8 mouse cellular contexts compared by ENCODE assay signal in the genomic region with DNA sequence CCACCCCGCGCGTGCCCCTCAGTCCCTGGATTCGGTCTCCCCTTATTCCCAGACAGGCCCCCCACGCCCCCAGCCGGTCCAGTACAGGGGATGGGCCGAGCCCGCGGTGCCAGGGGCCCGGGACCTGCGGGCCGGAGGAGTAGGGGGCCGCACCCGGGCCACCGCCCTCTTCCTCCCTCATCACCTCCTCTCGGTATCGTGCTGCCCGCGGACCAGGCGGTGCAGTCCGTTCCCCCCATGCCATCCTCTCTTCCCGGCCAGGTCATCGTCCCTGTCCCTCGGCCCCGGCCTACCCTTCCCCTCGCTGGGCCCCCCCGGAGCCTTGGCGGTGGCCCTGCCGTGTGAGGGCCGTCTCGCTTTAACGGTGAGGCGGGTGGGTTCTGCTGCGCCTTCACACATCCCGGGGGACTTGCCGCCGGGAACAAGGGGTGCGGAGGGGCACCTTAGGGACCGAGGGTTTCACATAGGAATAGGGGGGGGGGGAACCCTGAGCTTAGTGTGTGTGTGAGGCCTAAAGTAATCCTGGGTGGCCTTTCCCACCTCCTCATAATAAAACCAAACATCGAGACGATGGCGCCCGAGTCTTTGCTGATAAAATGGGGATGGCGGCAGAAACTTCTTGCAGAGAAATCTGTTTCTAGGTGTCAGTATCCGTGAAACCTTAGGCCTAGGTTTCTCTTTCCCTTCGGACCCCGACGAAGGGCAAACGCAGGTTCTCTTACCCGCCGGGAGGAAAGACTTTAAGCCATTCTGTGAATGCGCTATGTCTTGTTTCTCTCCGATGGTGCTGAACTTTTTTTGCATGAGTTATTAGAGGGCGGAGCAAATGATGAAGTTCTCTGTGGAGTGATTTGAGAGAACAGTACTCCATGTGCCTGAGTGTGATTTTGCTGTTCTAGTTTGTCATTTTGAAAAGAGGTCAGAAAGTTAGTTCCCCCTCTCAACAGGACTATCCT. TPM values are rescaled to one million over a fixed set of nuclear protein-coding genes. Genes with fewer than 3 reads are reported as not detected.
DNase-seq lines count a peak whose midpoint lies in the region; ATAC-seq and TF ChIP-seq lines count a peak whose summit lies in the region.

No protein-coding gene starts in this region.

- no peak for TF ChIP-seq RAD21 in CH12.LX (IDR thresholded peaks at IDR 0.05; ENCODE audit: low read depth, low read length)

- dilution Hi-C loops in CH12.LX (cut with MboI; ENCODE audit: extremely low pct_ligation_motif_present, extremely low pct_unique_long_range_greater_than_20kb, low sequenced_read_pairs) = no loop called here

- DNase-seq in CH12.LX (ENCODE audit: extremely low read depth) = peak; percentile 93
- peak; percentile 37 for DNase-seq in fibroblast of lung, adult 2 months (ENCODE audit: low read depth)
- peak; percentile 61 for DNase-seq in kidney, postnatal 14 days
- peak; percentile 30 to 41 for DNase-seq in lung, adult 18-20 months
- peak; percentile 42 to 53 for DNase-seq in thymus, adult 18-20 months

- ATAC-seq in heart, embryonic 15.5 days (replicated peaks; ENCODE audit: insufficient number of reproducible peaks, insufficient read depth, low FRiP score, low read depth) = peak; percentile 74
- ATAC-seq in neutrophil, adult 5-6 weeks (ENCODE audit: extremely low read depth, insufficient number of reproducible peaks, low FRiP score, poor library complexity, severe bottlenecking) = peak; percentile 34; the same call in 1 of the 2 replicates

- H3K4me2 ChIP-seq in CH12.LX (ENCODE audit: insufficient read depth, low read depth, poor library complexity, severe bottlenecking) = peak overlapping the region; percentile 56; the same call in 1 of the 2 replicates
- peak overlapping the region; percentile 60 for H3K4me2 ChIP-seq in heart, embryonic 15.5 days

- WGBS in bone marrow, adult 2 months = under 1% methylated on average over 49 of the region's 54 CpGs
- under 1% methylated on average over 51 of the region's 54 CpGs for WGBS in heart, embryonic 15.5 days

- TF ChIP-seq EP300 in CH12.LX (IDR thresholded peaks at IDR 0.05; ENCODE audit: low read length) = peak; percentile 12; the same call in 1 of the 2 replicates

- H3K4me1 ChIP-seq in CH12.LX (ENCODE audit: control insufficient read depth in 1 of 2, insufficient read depth in 2 of 2) = peaks cover 7 to 45% of the 10 kb centered on the region in 2 experiments
- H3K4me1 ChIP-seq in bone marrow, adult 2 months (ENCODE audit: control insufficient read depth, insufficient read depth, low read length) = peaks cover 2% of the 10 kb centered on the region
- H3K4me1 ChIP-seq in heart, embryonic 15.5 days (replicated peaks) = peaks cover 23% of the 10 kb centered on the region

- H3K27ac ChIP-seq in CH12.LX (ENCODE audit: insufficient read depth, low read depth) = peak overlapping the region; percentile 73
- H3K27ac ChIP-seq in bone marrow, adult 2 months (ENCODE audit: control insufficient read depth, insufficient read depth, low read depth, low read length, poor library complexity) = peak overlapping the region; percentile 92
- H3K27ac ChIP-seq in heart, embryonic 15.5 days = peak overlapping the region; percentile 97

- in situ Hi-C loops in CH12.LX (cut with MboI; ENCODE audit: low pct_ligation_motif_present, low pct_unique_long_range_greater_than_20kb, low sequenced_read_pairs) = no loop called here

- peak; percentile 56 for TF ChIP-seq POLR2A in CH12.LX (IDR thresholded peaks at IDR 0.05; ENCODE audit: low read depth, low read length)
- TF ChIP-seq POLR2A in bone marrow, adult 2 months (IDR thresholded peaks at IDR 0.05; ENCODE audit: borderline replicate concordance, control insufficient read depth, low read depth, low read length) = no peak

- peak overlapping the region; percentile 73 to 97 (median 90) for H3K4me3 ChIP-seq in CH12.LX (replicated peaks in 1 of 3; ENCODE audit: low read depth in 2 of 3, low read length in 2 of 3, poor library complexity in 1 of 3)
- H3K4me3 ChIP-seq in bone marrow, adult 2 months (replicated peaks; ENCODE audit: control insufficient read depth, low read depth, low read length) = peak overlapping the region; percentile 99
- H3K4me3 ChIP-seq in heart, embryonic 15.5 days = peak overlapping the region; percentile 85

- H3K36me3 ChIP-seq in CH12.LX (replicated peaks in 1 of 2; ENCODE audit: control insufficient read depth in 1 of 2, insufficient read depth in 1 of 2, low read length in 1 of 2) = peaks cover 0 to 12% of the 10 kb centered on the region in 2 experiments
- no peaks in the 10 kb centered on the region for H3K36me3 ChIP-seq in heart, embryonic 15.5 days

- H3K9ac ChIP-seq in CH12.LX (ENCODE audit: insufficient read depth, low read depth) = peak overlapping the region; percentile 87
- peak overlapping the region; percentile 93 for H3K9ac ChIP-seq in heart, embryonic 15.5 days

- H3K9me3 ChIP-seq in CH12.LX (replicated peaks; ENCODE audit: low read length) = no peaks in the 10 kb centered on the region
- H3K9me3 ChIP-seq in heart, embryonic 15.5 days (replicated peaks) = no peaks in the 10 kb centered on the region

- H3K27me3 ChIP-seq in CH12.LX (replicated peaks) = no peaks in the 10 kb centered on the region
- H3K27me3 ChIP-seq in heart, embryonic 15.5 days = no peaks in the 10 kb centered on the region

- peaks cover 49% of the 10 kb centered on the region for H3K79me2 ChIP-seq in CH12.LX (replicated peaks; ENCODE audit: control insufficient read depth, extremely low read depth, insufficient read depth, poor library complexity, severe bottlenecking)

- TF ChIP-seq CTCF in CH12.LX (conservative IDR thresholded peaks at IDR 0.05 in 1 of 2, IDR thresholded peaks at IDR 0.05 in 1 of 2; ENCODE audit: low read depth in 2 of 2, low read length in 2 of 2) = no peak
- TF ChIP-seq CTCF in bone marrow, adult 2 months (IDR thresholded peaks at IDR 0.05; ENCODE audit: control insufficient read depth, insufficient read depth, low read length) = no peak

TF ChIP-seq in CH12.LX, 34 proteins besides CTCF, POLR2A, EP300 and RAD21 (continues in another document):
- TF ChIP-seq MAZ (IDR thresholded peaks at IDR 0.05; ENCODE audit: low read depth, low read length) = peak; percentile 45; the same call in 1 of the 2 replicates
- TF ChIP-seq TCF12 (IDR thresholded peaks at IDR 0.05; ENCODE audit: low read depth, low read length) = peak; percentile 49
- no peak for TF ChIP-seq MEF2A (IDR thresholded peaks at IDR 0.05; ENCODE audit: borderline replicate concordance, low read depth, low read length)
- TF ChIP-seq IRF4 (IDR thresholded peaks at IDR 0.05; ENCODE audit: low read depth, low read length) = peak; percentile 35; the same call in 1 of the 2 replicates
- no peak for TF ChIP-seq KAT2A (IDR thresholded peaks at IDR 0.05; ENCODE audit: insufficient replicate concordance, low read length)
- peak; percentile 64; the same call in 1 of the 2 replicates for TF ChIP-seq UBTF (IDR thresholded peaks at IDR 0.05; ENCODE audit: low read depth, low read length)
- no peak for TF ChIP-seq JUN (IDR thresholded peaks at IDR 0.05; ENCODE audit: insufficient read depth, low read depth, low read length)
- TF ChIP-seq ZC3H11A (IDR thresholded peaks at IDR 0.05; ENCODE audit: low read depth, low read length) = no peak
- 0 out of 2 replicates have a peak, but pooled peaks have one; percentile 37 for TF ChIP-seq JUND (conservative IDR thresholded peaks at IDR 0.05; ENCODE audit: low read depth, low read length)
- TF ChIP-seq NRF1 (IDR thresholded peaks at IDR 0.05; ENCODE audit: low read depth, low read length) = no peak; the same call in none of the 2 replicates
- 0 out of 2 replicates have a peak, but pooled peaks have one; percentile 42 for TF ChIP-seq E2F4 (IDR thresholded peaks at IDR 0.05; ENCODE audit: insufficient replicate concordance, low read depth, low read length)
- TF ChIP-seq POLR2AphosphoS2 (IDR thresholded peaks at IDR 0.05; ENCODE audit: low read depth, low read length) = peak; percentile 40; the same call in 1 of the 2 replicates
- peak; percentile 77 for TF ChIP-seq ZNF384 (IDR thresholded peaks at IDR 0.05; ENCODE audit: low read depth, low read length)
- TF ChIP-seq HCFC1 (IDR thresholded peaks at IDR 0.05; ENCODE audit: low read depth, low read length) = no peak; the same call in none of the 2 replicates
- TF ChIP-seq ZMIZ1 (IDR thresholded peaks at IDR 0.05; ENCODE audit: low read depth, low read length) = no peak
- no peak for TF ChIP-seq USF1 (IDR thresholded peaks at IDR 0.05; ENCODE audit: low read depth, low read length)
- peak; percentile 36; the same call in 1 of the 2 replicates for TF ChIP-seq CHD2 (IDR thresholded peaks at IDR 0.05; ENCODE audit: low read length)
- peak; percentile 86 for TF ChIP-seq TBP (conservative IDR thresholded peaks at IDR 0.05; ENCODE audit: low read depth, low read length)
- TF ChIP-seq USF2 (conservative IDR thresholded peaks at IDR 0.05; ENCODE audit: low read depth, low read length) = no peak
- no peak for TF ChIP-seq ZKSCAN1 (IDR thresholded peaks at IDR 0.05; ENCODE audit: borderline replicate concordance, low read depth, low read length)
- peak; percentile 96 for TF ChIP-seq SIN3A (IDR thresholded peaks at IDR 0.05; ENCODE audit: low read length)
- peak; percentile 51; the same call in 1 of the 2 replicates for TF ChIP-seq NELFE (IDR thresholded peaks at IDR 0.05; ENCODE audit: low read depth, low read length)
- peak; percentile 97 for TF ChIP-seq MYC (IDR thresholded peaks at IDR 0.05; ENCODE audit: low read depth, low read length)
- peak; percentile 97 for TF ChIP-seq MXI1 (IDR thresholded peaks at IDR 0.05; ENCODE audit: low read depth, low read length)
- TF ChIP-seq MAX (IDR thresholded peaks at IDR 0.05; ENCODE audit: low read length) = peak; percentile 91
- TF ChIP-seq RCOR1 (conservative IDR thresholded peaks at IDR 0.05; ENCODE audit: low read depth, low read length) = no peak

RNA-seq across cellular contexts. Expression of gene Ubxn7, which starts 0.8 kb away (rescaled TPM):
- total RNA-seq in CH12.LX (2012; rRNA removed) (18.5 and 26.8 TPM in 2 replicates), CH12.LX (2014; rRNA removed) (28.0 and 32.8 TPM in 2 replicates)
- 25.7 and 32.5 TPM in 2 replicates for polyA plus RNA-seq in CH12.LX (2012; ENCODE audit: insufficient read length, low read depth)
- 7.1 and 9.0 TPM in 2 replicates for polyA plus RNA-seq in bone marrow, adult 2 months (2011; ENCODE audit: insufficient read depth, insufficient read length, low replicate concordance, missing spikeins)
- 16.6 and 17.8 TPM in 2 replicates for polyA plus RNA-seq in heart, embryonic 15.5 days (2015; fragmentation: Nextera tagmentation; extraction: Ambion mirVana)
- 64.1 and 68.0 TPM in 2 replicates for total RNA-seq in neutrophil, adult 5-6 weeks (2017)

RNA-seq across cellular contexts. Expression of gene Rnf168, which starts 55.6 kb away (rescaled TPM):
- total RNA-seq in CH12.LX (2012; rRNA removed) = 22.2 and 23.9 TPM in 2 replicates
- 37.9 and 40.7 TPM in 2 replicates for total RNA-seq in CH12.LX (2014; rRNA removed)
- polyA plus RNA-seq in CH12.LX (2012; ENCODE audit: insufficient read length, low read depth) = 20.5 TPM in 2 replicates
- polyA plus RNA-seq in bone marrow, adult 2 months (2011; ENCODE audit: insufficient read depth, insufficient read length, low replicate concordance, missing spikeins) = 22.6 and 32.5 TPM in 2 replicates
- polyA plus RNA-seq in heart, embryonic 15.5 days (2015; fragmentation: Nextera tagmentation; extraction: Ambion mirVana) = 18.6 and 21.4 TPM in 2 replicates
- 18.4 and 22.1 TPM in 2 replicates for total RNA-seq in neutrophil, adult 5-6 weeks (2017)

Comparison
In these comparisons a context has a peak if more than half of its experiments do, and no peak if none do; other contexts are left out.
1. Peak in every context shown above with its lines: DNase-seq, ATAC-seq, H3K4me3 ChIP-seq and H3K27ac ChIP-seq.
2. DNase-seq: peak in every context shown above with its lines; median percentile 93 in CH12.LX; 61 in kidney, postnatal 14 days; 48 in thymus, adult 18-20 months; 37 in fibroblast of lung, adult 2 months; 36 in lung, adult 18-20 months.